Mouse (Mus musculus): ENCODE data around the gene Adipor2.

The Adipor2 gene

DNA sequence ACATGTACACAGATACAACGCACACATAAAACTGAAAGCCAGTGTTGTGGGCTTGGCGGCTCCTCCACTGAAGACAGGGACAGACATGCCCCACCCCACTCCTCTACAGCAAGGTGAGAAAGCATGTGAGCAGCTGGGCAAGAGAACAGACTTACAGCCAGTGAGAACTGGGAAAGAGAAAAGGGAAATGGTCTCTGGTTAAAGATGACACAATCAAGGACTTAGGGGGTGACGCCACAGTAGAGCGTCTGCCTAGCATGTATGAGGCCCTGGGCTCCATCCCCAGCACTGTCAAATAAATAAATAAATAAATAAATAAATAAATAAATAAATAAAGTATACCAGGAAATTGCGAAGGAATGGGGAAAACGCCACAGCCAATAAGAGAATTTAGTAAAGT is 114.2 kb downstream of the Adipor2 start:
- DNase-seq: no peak

All from thymus, postnatal 4 days (tissue).